Mouse (Mus musculus) heart, embryonic 15.5 days (tissue): ENCODE results near the gene Hcfc2. TPM values are rescaled to one million over a fixed set of nuclear protein-coding genes. Genes with fewer than 3 reads are reported as not detected.

ENCODE experiments used
- ATAC-seq: fragments of 200-750 bp; cut with Nextera tagmentation; replicated peaks from 2 replicates; pipeline ENCODE4 v1.8.0; 2017; ENCODE audit warnings: low read depth, moderate TSS enrichment; ENCODE audit not compliant: insufficient number of reproducible peaks, insufficient read depth, low FRiP score
- H3K27ac ChIP-seq: fragments of 300-500 bp; sonication (generic); 2 replicates; pipeline ENCODE4 v1.5.1; 2015; ENCODE audit warnings: mild to moderate bottlenecking, inconsistent platforms
- H3K27me3 ChIP-seq: fragments of 300-500 bp; sonication (generic); 2 replicates; pipeline ENCODE4 v1.6.1; 2015; ENCODE audit warnings: inconsistent platforms
- H3K36me3 ChIP-seq: fragments of 300-500 bp; sonication (generic); 2 replicates; pipeline ENCODE4 v1.6.1; 2015; ENCODE audit warnings: mild to moderate bottlenecking, inconsistent platforms
- H3K4me1 ChIP-seq: fragments of 300-500 bp; sonication (generic); replicated peaks from 2 replicates; pipeline ENCODE4 v1.6.1; 2015; ENCODE audit warnings: inconsistent platforms
- H3K4me2 ChIP-seq: fragments of 300-500 bp; sonication (generic); 2 replicates; pipeline ENCODE4 v1.6.1; 2015; ENCODE audit warnings: inconsistent platforms, mild to moderate bottlenecking, moderate library complexity
- H3K4me3 ChIP-seq: fragments of 300-500 bp; sonication (generic); 2 replicates; pipeline ENCODE4 v1.5.1; 2015; ENCODE audit warnings: mild to moderate bottlenecking, inconsistent platforms
- H3K9ac ChIP-seq: fragments of 300-500 bp; sonication (generic); 2 replicates; pipeline ENCODE4 v1.6.1; 2015; ENCODE audit warnings: mild to moderate bottlenecking, inconsistent platforms
- H3K9me3 ChIP-seq: fragments of 300-500 bp; sonication (generic); replicated peaks from 2 replicates; pipeline ENCODE4 v1.6.1; 2016; ENCODE audit warnings: inconsistent platforms
- WGBS: fragments of 180-500 bp; shearing (Covaris S2); methylation state at CpG from one replicate; pipeline ENCODE4 v1.1.7; 2015; ENCODE audit warnings: mixed read lengths; 5-methylcytosine and 5-hydroxymethylcytosine counted together
- polyA plus RNA-seq: library from polyadenylated mRNA; unstranded; fragments of >200 nt; fragmentation: Nextera tagmentation; extraction: Ambion mirVana; gene quantifications from 2 replicates; pipeline ENCODE4 v1.2.1, GENCODE M21; 2015

The Hcfc2 gene
- polyA plus RNA-seq, 1 experiment from 2014 or later, result 42.4 TPM

- H3K4me3 ChIP-seq, result no peak overlapping the region
- H3K9me3 ChIP-seq, result no peaks in the 10 kb centered on the region
- H3K4me2 ChIP-seq, result no peak overlapping the region
- H3K9ac ChIP-seq, result no peak overlapping the region
- WGBS, result 73% methylated on average over 6 of the region's 6 CpGs
- H3K4me1 ChIP-seq, result no peaks in the 10 kb centered on the region
- H3K27me3 ChIP-seq, result no peaks in the 10 kb centered on the region
- no peaks in the 10 kb centered on the region for H3K36me3 ChIP-seq
- no peak for ATAC-seq
- no peak overlapping the region for H3K27ac ChIP-seq
These were observed 19.0 kb upstream of the Hcfc2 start for GRCm38 (mm10) chr10:82676949-82677348.

GRCm38 (mm10) chr10:82680769-82681168 is 15.2 kb upstream of the Hcfc2 start:
- H3K36me3 ChIP-seq, result no peaks in the 10 kb centered on the region
- no peak overlapping the region for H3K9ac ChIP-seq
- WGBS, result 88% methylated on average over 5 of the region's 5 CpGs
- H3K9me3 ChIP-seq, result no peaks in the 10 kb centered on the region
- H3K27me3 ChIP-seq, result no peaks in the 10 kb centered on the region
- H3K4me2 ChIP-seq, result no peak overlapping the region
- H3K27ac ChIP-seq, result no peak overlapping the region
- no peak overlapping the region for H3K4me3 ChIP-seq
- H3K4me1 ChIP-seq, result no peaks in the 10 kb centered on the region
- no peak for ATAC-seq

- no peak for ATAC-seq
- H3K9ac ChIP-seq, result no peak overlapping the region
- H3K27ac ChIP-seq, result no peak overlapping the region
- no peaks in the 10 kb centered on the region for H3K4me1 ChIP-seq
- no peak overlapping the region for H3K4me2 ChIP-seq
- no peak overlapping the region for H3K4me3 ChIP-seq
- H3K36me3 ChIP-seq, result no peaks in the 10 kb centered on the region
- 81% methylated on average over 7 of the region's 7 CpGs for WGBS
- H3K27me3 ChIP-seq, result no peaks in the 10 kb centered on the region
- no peaks in the 10 kb centered on the region for H3K9me3 ChIP-seq
These were observed 14.3 kb upstream of the Hcfc2 start for GRCm38 (mm10) chr10:82681639-82682038.

GRCm38 (mm10) chr10:82685440-82685839 is 10.5 kb upstream of the Hcfc2 start:
- ATAC-seq, result no peak
- no peak overlapping the region for H3K9ac ChIP-seq

GRCm38 (mm10) chr10:82689681-82690211 is 6.2 kb upstream of the Hcfc2 start:
- ATAC-seq, result no peak
- H3K27ac ChIP-seq, result peak overlapping the region; percentile 62

More at GRCm38 (mm10) chr10:82685440-82685839, 10.5 kb upstream of the Hcfc2 start:
- H3K4me2 ChIP-seq, result no peak overlapping the region
- peaks cover 3% of the 10 kb centered on the region; the same call in 1 of the 2 replicates for H3K27me3 ChIP-seq
- H3K4me1 ChIP-seq, result peaks cover 11% of the 10 kb centered on the region
- no peaks in the 10 kb centered on the region for H3K36me3 ChIP-seq
- no peak overlapping the region for H3K27ac ChIP-seq
- no peaks in the 10 kb centered on the region for H3K9me3 ChIP-seq
- no peak overlapping the region for H3K4me3 ChIP-seq
- WGBS, result 36% methylated on average over 2 of the region's 2 CpGs

GRCm38 (mm10) chr10:82690494-82690893 is 5.5 kb upstream of the Hcfc2 start, which contains the start of gene Glt8d2:
Gene Glt8d2 (minus strand): TSS chr10:82690650.
- peak; percentile 67; the same call in 1 of the 2 replicates for ATAC-seq
- H3K4me1 ChIP-seq, result peaks cover 17% of the 10 kb centered on the region
- 4% methylated on average over 14 of the region's 14 CpGs for WGBS
- peaks cover 3% of the 10 kb centered on the region; the same call in 1 of the 2 replicates for H3K27me3 ChIP-seq
- H3K36me3 ChIP-seq, result no peaks in the 10 kb centered on the region
- H3K27ac ChIP-seq, result peak within 1 kb of the TSS; percentile 62
- peak within 1 kb of the TSS; percentile 44; the same call in 1 of the 2 replicates for H3K9ac ChIP-seq
- H3K9me3 ChIP-seq, result no peaks in the 10 kb centered on the region
- H3K4me3 ChIP-seq, result peak within 1 kb of the TSS; percentile 38
- peak within 1 kb of the TSS; percentile 62 for H3K4me2 ChIP-seq

More at GRCm38 (mm10) chr10:82689681-82690211, 6.2 kb upstream of the Hcfc2 start:
- 49% methylated on average over 7 of the region's 7 CpGs for WGBS
- Histone ChIP-seq H3K4me1 (peaks cover 17% of the 10 kb centered on the region), H3K4me2 (peak overlapping the region; percentile 62), H3K4me3 (peak overlapping the region; percentile 38), H3K36me3 (no peaks in the 10 kb centered on the region), H3K27me3 (peaks cover 3% of the 10 kb centered on the region; the same call in 1 of the 2 replicates), H3K9ac (peak overlapping the region; percentile 44; the same call in 1 of the 2 replicates), H3K9me3 (no peaks in the 10 kb centered on the region)

GRCm38 (mm10) chr10:82696453-82697079 is 606 bp downstream of the Hcfc2 start:
- peak overlapping the region; percentile 67 for H3K27ac ChIP-seq
- H3K4me3 ChIP-seq, result no peak overlapping the region
- no peak overlapping the region for H3K4me2 ChIP-seq
- H3K9ac ChIP-seq, result no peak overlapping the region
- ATAC-seq, result no peak
- WGBS, result 49% methylated on average over 4 of the region's 4 CpGs
- no peaks in the 10 kb centered on the region for H3K27me3 ChIP-seq
- no peaks in the 10 kb centered on the region for H3K9me3 ChIP-seq
- H3K4me1 ChIP-seq, result peaks cover 23% of the 10 kb centered on the region
- peaks cover 5% of the 10 kb centered on the region; the same call in 1 of the 2 replicates for H3K36me3 ChIP-seq

- Histone ChIP-seq H3K9ac (no peak overlapping the region), H3K36me3 (peaks cover 11% of the 10 kb centered on the region), H3K4me2 (no peak overlapping the region), H3K4me1 (peaks cover 23% of the 10 kb centered on the region), H3K27me3 (no peaks in the 10 kb centered on the region), H3K4me3 (no peak overlapping the region), H3K9me3 (no peaks in the 10 kb centered on the region), H3K27ac (peak overlapping the region; percentile 67)
- ATAC-seq, result no peak
- 64% methylated on average over 3 of the region's 3 CpGs for WGBS
These were observed 1.4 kb downstream of the Hcfc2 start for GRCm38 (mm10) chr10:82697305-82697898.

GRCm38 (mm10) chr10:82698712-82699261 is 2.8 kb downstream of the Hcfc2 start:
- peak overlapping the region; percentile 66 for H3K27ac ChIP-seq
- peaks cover 23% of the 10 kb centered on the region for H3K4me1 ChIP-seq
- H3K4me2 ChIP-seq, result peak overlapping the region; percentile 83
- H3K4me3 ChIP-seq, result peak overlapping the region; percentile 81
- H3K27me3 ChIP-seq, result no peaks in the 10 kb centered on the region
- H3K9me3 ChIP-seq, result no peaks in the 10 kb centered on the region
- ATAC-seq, result peak; percentile 94
- H3K9ac ChIP-seq, result peak overlapping the region; percentile 79
- WGBS, result under 1% methylated on average over 41 of the region's 42 CpGs
- H3K36me3 ChIP-seq, result peaks cover 11% of the 10 kb centered on the region

- Histone ChIP-seq H3K4me2 (peak overlapping the region; percentile 83), H3K9me3 (no peaks in the 10 kb centered on the region), H3K36me3 (peaks cover 15% of the 10 kb centered on the region), H3K4me1 (peaks cover 23% of the 10 kb centered on the region), H3K27me3 (no peaks in the 10 kb centered on the region), H3K4me3 (peak overlapping the region; percentile 81), H3K27ac (peak overlapping the region; percentile 66), H3K9ac (peak overlapping the region; percentile 79)
- 0% methylated on average over 56 of the region's 59 CpGs for WGBS
- peak; percentile 68 for ATAC-seq
These were observed 3.5 kb downstream of the Hcfc2 start for GRCm38 (mm10) chr10:82699296-82699941.

GRCm38 (mm10) chr10:82741354-82741753 is 45.4 kb downstream of the Hcfc2 start:
- Histone ChIP-seq H3K4me2 (no peak overlapping the region), H3K4me3 (no peak overlapping the region), H3K27me3 (no peaks in the 10 kb centered on the region), H3K4me1 (no peaks in the 10 kb centered on the region), H3K36me3 (peaks cover 29% of the 10 kb centered on the region), H3K9ac (no peak overlapping the region), H3K27ac (no peak overlapping the region), H3K9me3 (no peaks in the 10 kb centered on the region)
- no peak for ATAC-seq
- WGBS, result 84% methylated on average over 8 of the region's 8 CpGs
